Mouse (Mus musculus) forebrain, postnatal 0 days (tissue): Measurements from ENCODE around the gene R3hdm4. TPM values are rescaled to one million over a fixed set of nuclear protein-coding genes. Genes with fewer than 3 reads are reported as not detected.

Experiments
- ATAC-seq: fragments of 200-750 bp; cut with Nextera tagmentation; 2 replicates; pipeline ENCODE4 v1.8.0; 2017; ENCODE audit warnings: mild to moderate bottlenecking, moderate library complexity
- DNase-seq: peaks from one replicate; pipeline ENCODE4 v3.0.0-alpha.2; 2015
- H3K27ac ChIP-seq: fragments of 300-500 bp; sonication (generic); 2 replicates; pipeline ENCODE4 v1.5.1; 2014; ENCODE audit warnings: low read depth, mild to moderate bottlenecking, antibody characterized with exemption, low read length, moderate library complexity, mixed read lengths
- H3K27me3 ChIP-seq: fragments of 300-500 bp; sonication (generic); 2 replicates; pipeline ENCODE4 v1.6.1; 2014; ENCODE audit warnings: mild to moderate bottlenecking, low read length, mixed read lengths; ENCODE audit not compliant: insufficient read depth
- H3K36me3 ChIP-seq: fragments of 300-500 bp; sonication (generic); 2 replicates; pipeline ENCODE4 v1.6.1; 2014; ENCODE audit warnings: mild to moderate bottlenecking, moderate library complexity; ENCODE audit not compliant: insufficient read depth
- H3K4me1 ChIP-seq: fragments of 300-500 bp; sonication (generic); 2 replicates; pipeline ENCODE4 v1.6.1; 2014; ENCODE audit warnings: antibody characterized with exemption; ENCODE audit not compliant: insufficient read depth
- H3K4me2 ChIP-seq: fragments of 300-500 bp; sonication (generic); 2 replicates; pipeline ENCODE4 v1.6.1; 2014; ENCODE audit warnings: low read depth, mild to moderate bottlenecking, moderate library complexity
- H3K4me3 ChIP-seq: fragments of 300-500 bp; sonication (generic); 2 replicates; pipeline ENCODE4 v1.5.1; 2014; ENCODE audit warnings: low read depth, low read length, mixed read lengths
- H3K9ac ChIP-seq: fragments of 300-500 bp; sonication (generic); 2 replicates; pipeline ENCODE4 v1.6.1; 2014; ENCODE audit warnings: mild to moderate bottlenecking
- H3K9me3 ChIP-seq: fragments of 300-500 bp; sonication (generic); 2 replicates; pipeline ENCODE4 v1.6.1; 2016; ENCODE audit warnings: low read length
- CTCF ChIP-seq: sonication (generic); IDR thresholded peaks from 2 replicates; pipeline ENCODE4 v1.5.1; 2016; ENCODE audit warnings: antibody characterized with exemption, control low read depth, low read depth
- WGBS: fragments of 180-500 bp; shearing (Covaris S2); extraction: QIAGEN DNeasy Blood & Tissue Kit; methylation state at CpG from one replicate; pipeline ENCODE4 v1.1.7; 2014; 5-methylcytosine and 5-hydroxymethylcytosine counted together
- polyA plus RNA-seq: library from polyadenylated mRNA; unstranded; fragments of >200 nt; fragmentation: Nextera tagmentation; extraction: Ambion mirVana; gene quantifications from 2 replicates; pipeline ENCODE4 v1.2.1, GENCODE M21; 2015
- total RNA-seq: library from RNA; depleted of rRNA; stranded (reverse); fragments of >200 nt; gene quantifications from 2 replicates; pipeline ENCODE4 v1.2.3, GENCODE M21; 2014

R3hdm4 gene
- total and polyA plus RNA-seq, 2 experiments from 2014 or later: 129 to 333 TPM

- H3K9me3 ChIP-seq: no peaks in the 10 kb centered on the region
- peak overlapping the region; percentile 45 for H3K4me2 ChIP-seq
- DNase-seq (peak; percentile 83), ATAC-seq (peak; percentile 71)
- peaks cover 3% of the 10 kb centered on the region; the same call in 1 of the 2 replicates for H3K4me1 ChIP-seq
- peak overlapping the region; percentile 97 for H3K27ac ChIP-seq
- H3K36me3 ChIP-seq: peaks cover 38% of the 10 kb centered on the region
- no peaks in the 10 kb centered on the region for H3K27me3 ChIP-seq
- peak overlapping the region; percentile 69 for H3K4me3 ChIP-seq
- 17% methylated on average over 14 of the region's 14 CpGs for WGBS
- TF ChIP-seq CTCF: no peak
- peak overlapping the region; percentile 94 for H3K9ac ChIP-seq
Measured at GRCm38 (mm10) chr10:79909092-79909922, 11.7 kb downstream of the R3hdm4 start.

GRCm38 (mm10) chr10:79908167-79909091, 12.6 kb downstream of the R3hdm4 start, which contains the start of gene Med16:
TSS of gene Med16 (minus strand) at chr10:79908923.
- Histone ChIP-seq H3K36me3 (peaks cover 41% of the 10 kb centered on the region), H3K4me1 (peaks cover 3% of the 10 kb centered on the region; the same call in 1 of the 2 replicates), H3K27ac (peak within 1 kb of the TSS; percentile 97), H3K4me3 (peak within 1 kb of the TSS; percentile 69), H3K9ac (peak within 1 kb of the TSS; percentile 94), H3K27me3 (no peaks in the 10 kb centered on the region), H3K9me3 (no peaks in the 10 kb centered on the region), H3K4me2 (peak within 1 kb of the TSS; percentile 45)
- DNase-seq: peak; percentile 95
- TF ChIP-seq CTCF: no peak
- peak; percentile 94 for ATAC-seq
- under 1% methylated on average over 52 of the region's 52 CpGs for WGBS

GRCm38 (mm10) chr10:79907415-79907814, 13.6 kb downstream of the R3hdm4 start:
- Histone ChIP-seq H3K27ac (no peak overlapping the region), H3K4me1 (peaks cover 3% of the 10 kb centered on the region; the same call in 1 of the 2 replicates), H3K4me3 (no peak overlapping the region), H3K4me2 (no peak overlapping the region), H3K36me3 (peaks cover 47% of the 10 kb centered on the region), H3K9me3 (no peaks in the 10 kb centered on the region), H3K27me3 (no peaks in the 10 kb centered on the region), H3K9ac (no peak overlapping the region)
- 92% methylated on average over 10 of the region's 10 CpGs for WGBS
- no peak for TF ChIP-seq CTCF
- DNase-seq (no peak), ATAC-seq (no peak)

- no peak for DNase-seq
- no peaks in the 10 kb centered on the region for H3K27me3 ChIP-seq
- no peak for ATAC-seq
- H3K27ac ChIP-seq: no peak overlapping the region
- no peak overlapping the region for H3K4me3 ChIP-seq
- no peak overlapping the region for H3K9ac ChIP-seq
- no peak for TF ChIP-seq CTCF
- no peaks in the 10 kb centered on the region for H3K9me3 ChIP-seq
- WGBS: 89% methylated on average over 9 of the region's 9 CpGs
- peaks cover 3% of the 10 kb centered on the region; the same call in 1 of the 2 replicates for H3K4me1 ChIP-seq
- no peak overlapping the region for H3K4me2 ChIP-seq
- peaks cover 47% of the 10 kb centered on the region for H3K36me3 ChIP-seq
Measured at GRCm38 (mm10) chr10:79906712-79907111, 14.3 kb downstream of the R3hdm4 start.

- H3K4me3 ChIP-seq: no peak overlapping the region
- 10% methylated on average over 2 of the region's 2 CpGs for whole genome bisulfite sequencing
- H3K4me1 ChIP-seq: no peaks in the 10 kb centered on the region
- peaks cover 61% of the 10 kb centered on the region for H3K36me3 ChIP-seq
- H3K9me3 ChIP-seq: no peaks in the 10 kb centered on the region
- H3K9ac ChIP-seq: no peak overlapping the region
- no peak overlapping the region for H3K4me2 ChIP-seq
- H3K27me3 ChIP-seq: no peaks in the 10 kb centered on the region
- ATAC-seq: peak; percentile 88
- TF ChIP-seq CTCF: peak; percentile 61
- H3K27ac ChIP-seq: peak overlapping the region; percentile 40; the same call in 1 of the 2 replicates
- peak; percentile 59 for DNase-seq
Measured at GRCm38 (mm10) chr10:79900951-79901410, 20.0 kb downstream of the R3hdm4 start.

- no peak overlapping the region for H3K9ac ChIP-seq
- no peak overlapping the region for H3K4me2 ChIP-seq
- H3K9me3 ChIP-seq: no peaks in the 10 kb centered on the region
- H3K27ac ChIP-seq: no peak overlapping the region
- H3K4me1 ChIP-seq: no peaks in the 10 kb centered on the region
- H3K27me3 ChIP-seq: no peaks in the 10 kb centered on the region
- no peak overlapping the region for H3K4me3 ChIP-seq
- DNase-seq: no peak
- peaks cover 53% of the 10 kb centered on the region for H3K36me3 ChIP-seq
- no peak for TF ChIP-seq CTCF
- ATAC-seq: no peak
- 54% methylated on average over 20 of the region's 20 CpGs for WGBS
Measured at GRCm38 (mm10) chr10:79897316-79898245, 23.4 kb downstream of the R3hdm4 start.
